Mouse (Mus musculus) midbrain, postnatal 0 days (tissue): ENCODE data around the gene Adamtsl1. TPM values are rescaled to one million over a fixed set of nuclear protein-coding genes. Genes with fewer than 3 reads are reported as not detected.

Source experiments
- ATAC-seq: fragments of 200-750 bp; cut with Nextera tagmentation; 2 replicates; pipeline ENCODE4 v1.8.0; 2017; ENCODE audit warnings: moderate number of reproducible peaks, mild to moderate bottlenecking, moderate TSS enrichment, moderate library complexity; ENCODE audit not compliant: low FRiP score
- DNase-seq: peaks from one replicate; pipeline ENCODE4 v3.0.0-alpha.2; 2015; ENCODE audit warnings: low spot score
- H3K27ac ChIP-seq: fragments of 300-500 bp; sonication (generic); 2 replicates; pipeline ENCODE4 v1.5.1; 2014; ENCODE audit warnings: low read depth, mild to moderate bottlenecking, low read length, mixed read lengths
- H3K27me3 ChIP-seq: fragments of 300-500 bp; sonication (generic); 2 replicates; pipeline ENCODE4 v1.6.1; 2014; ENCODE audit warnings: low read length, control low read depth, mixed read lengths; ENCODE audit not compliant: insufficient read depth
- H3K36me3 ChIP-seq: fragments of 300-500 bp; sonication (generic); 2 replicates; pipeline ENCODE4 v1.6.1; 2014; ENCODE audit warnings: low read length, control low read depth, mixed read lengths; ENCODE audit not compliant: insufficient read depth
- H3K4me1 ChIP-seq: fragments of 300-500 bp; sonication (generic); 2 replicates; pipeline ENCODE4 v1.6.1; 2014; ENCODE audit warnings: mild to moderate bottlenecking, control low read depth, antibody characterized with exemption, low read length, mixed read lengths; ENCODE audit not compliant: insufficient read depth
- H3K4me2 ChIP-seq: fragments of 300-500 bp; sonication (generic); 2 replicates; pipeline ENCODE4 v1.6.1; 2014; ENCODE audit warnings: low read depth, mild to moderate bottlenecking, low read length, mixed read lengths; ENCODE audit not compliant: poor library complexity, severe bottlenecking
- H3K4me3 ChIP-seq: fragments of 300-500 bp; sonication (generic); 2 replicates; pipeline ENCODE4 v1.5.1; 2014; ENCODE audit warnings: low read depth, mild to moderate bottlenecking, low read length, moderate library complexity
- H3K9ac ChIP-seq: fragments of 300-500 bp; sonication (generic); replicated peaks from 2 replicates; pipeline ENCODE4 v1.6.1; 2014; ENCODE audit warnings: mild to moderate bottlenecking, low read length, moderate library complexity, mixed read lengths; ENCODE audit not compliant: poor library complexity, severe bottlenecking
- H3K9me3 ChIP-seq: fragments of 300-500 bp; sonication (generic); 2 replicates; pipeline ENCODE4 v1.6.1; 2016; ENCODE audit warnings: low read length, control low read depth
- CTCF ChIP-seq: IDR thresholded peaks from 2 replicates; pipeline ENCODE4 v1.5.1; 2016; ENCODE audit warnings: antibody characterized with exemption, mild to moderate bottlenecking
- WGBS: fragments of 180-500 bp; shearing (Covaris S2); extraction: QIAGEN DNeasy Blood & Tissue Kit; methylation state at CpG from one replicate; pipeline ENCODE4 v1.1.7; 2014; 5-methylcytosine and 5-hydroxymethylcytosine counted together
- polyA plus RNA-seq: library from polyadenylated mRNA; unstranded; fragments of >200 nt; fragmentation: Nextera tagmentation; extraction: Ambion mirVana; gene quantifications from 2 replicates; pipeline ENCODE4 v1.2.1, GENCODE M21; 2015
- total RNA-seq: library from RNA; depleted of rRNA; stranded (reverse); fragments of >200 nt; gene quantifications from 2 replicates; pipeline ENCODE4 v1.2.3, GENCODE M21; 2014; rRNA removed

Gene Adamtsl1
- 7.3 and 13.4 TPM in 2 replicates for total RNA-seq
- polyA plus RNA-seq: 3.7 and 4.9 TPM in 2 replicates

- Histone ChIP-seq H3K4me2 (peak within 1 kb of the TSS; percentile 96), H3K4me3 (peak within 1 kb of the TSS; percentile 57), H3K9ac (peak within 1 kb of the TSS; percentile 70), H3K4me1 (0 out of 2 replicates have a peak, but pooled peaks cover 6% of the 10 kb centered on the region), H3K27me3 (0 out of 2 replicates have a peak, but pooled peaks cover 3% of the 10 kb centered on the region), H3K27ac (no peak within 1 kb of the TSS), H3K36me3 (no peaks in the 10 kb centered on the region), H3K9me3 (no peaks in the 10 kb centered on the region)
- ATAC-seq (peak; percentile 48), DNase-seq (peak; percentile 17)
- WGBS: under 1% methylated on average over 9 of the region's 9 CpGs
- TF ChIP-seq CTCF: no peak
Observed at GRCm38 (mm10) chr4:85513792-85514191, at the start of gene Adamtsl1. Gene Adamtsl1 (plus strand): TSS chr4:85514172.

GRCm38 (mm10) chr4:85483586-85483985 lies 30.4 kb upstream of the Adamtsl1 start:
- no peaks in the 10 kb centered on the region for H3K9me3 ChIP-seq
- H3K36me3 ChIP-seq: no peaks in the 10 kb centered on the region
- H3K9ac ChIP-seq: no peak overlapping the region
- H3K27ac ChIP-seq: no peak overlapping the region
- H3K4me2 ChIP-seq: no peak overlapping the region
- TF ChIP-seq CTCF: no peak
- no peak overlapping the region for H3K4me3 ChIP-seq
- WGBS: 94% methylated on average over 6 of the region's 6 CpGs
- no peaks in the 10 kb centered on the region for H3K4me1 ChIP-seq
- DNase-seq (no peak), ATAC-seq (no peak)
- no peaks in the 10 kb centered on the region for H3K27me3 ChIP-seq

GRCm38 (mm10) chr4:85486316-85486946 lies 27.5 kb upstream of the Adamtsl1 start:
- Histone ChIP-seq H3K36me3 (no peaks in the 10 kb centered on the region), H3K27ac (no peak overlapping the region), H3K4me2 (no peak overlapping the region), H3K4me3 (no peak overlapping the region), H3K9ac (no peak overlapping the region), H3K27me3 (no peaks in the 10 kb centered on the region), H3K4me1 (no peaks in the 10 kb centered on the region), H3K9me3 (no peaks in the 10 kb centered on the region)
- DNase-seq: peak; percentile 63
- ATAC-seq: no peak
- no peak for TF ChIP-seq CTCF
- WGBS: 41% methylated on average over 10 of the region's 10 CpGs

GRCm38 (mm10) chr4:85505718-85506117 lies 8.3 kb upstream of the Adamtsl1 start:
- ATAC-seq (no peak), DNase-seq (no peak)
- Histone ChIP-seq H3K4me3 (no peak overlapping the region), H3K9me3 (no peaks in the 10 kb centered on the region), H3K36me3 (no peaks in the 10 kb centered on the region), H3K27me3 (no peaks in the 10 kb centered on the region), H3K4me2 (no peak overlapping the region), H3K9ac (no peak overlapping the region), H3K27ac (no peak overlapping the region), H3K4me1 (no peaks in the 10 kb centered on the region)
- 72% methylated on average over 3 of the region's 3 CpGs for WGBS
- TF ChIP-seq CTCF: no peak

- Histone ChIP-seq H3K4me3 (no peak overlapping the region), H3K4me1 (no peaks in the 10 kb centered on the region), H3K27me3 (no peaks in the 10 kb centered on the region), H3K4me2 (no peak overlapping the region), H3K9ac (no peak overlapping the region), H3K27ac (no peak overlapping the region), H3K9me3 (no peaks in the 10 kb centered on the region), H3K36me3 (no peaks in the 10 kb centered on the region)
- ATAC-seq (no peak), DNase-seq (no peak)
- no peak for TF ChIP-seq CTCF
- WGBS: 78% methylated on average over 2 of the region's 2 CpGs
Observed at GRCm38 (mm10) chr4:85506976-85507375, 7.0 kb upstream of the Adamtsl1 start.

- Histone ChIP-seq H3K9ac (no peak overlapping the region), H3K9me3 (no peaks in the 10 kb centered on the region), H3K4me3 (no peak overlapping the region), H3K4me1 (no peaks in the 10 kb centered on the region), H3K36me3 (no peaks in the 10 kb centered on the region), H3K27ac (no peak overlapping the region), H3K4me2 (no peak overlapping the region), H3K27me3 (no peaks in the 10 kb centered on the region)
- DNase-seq (no peak), ATAC-seq (no peak)
- WGBS: 77% methylated on average over 5 of the region's 5 CpGs
- no peak for TF ChIP-seq CTCF
Observed at GRCm38 (mm10) chr4:85507491-85507890, 6.5 kb upstream of the Adamtsl1 start.
